9 mouse cellular contexts compared by ENCODE assay signal in the genomic region with DNA sequence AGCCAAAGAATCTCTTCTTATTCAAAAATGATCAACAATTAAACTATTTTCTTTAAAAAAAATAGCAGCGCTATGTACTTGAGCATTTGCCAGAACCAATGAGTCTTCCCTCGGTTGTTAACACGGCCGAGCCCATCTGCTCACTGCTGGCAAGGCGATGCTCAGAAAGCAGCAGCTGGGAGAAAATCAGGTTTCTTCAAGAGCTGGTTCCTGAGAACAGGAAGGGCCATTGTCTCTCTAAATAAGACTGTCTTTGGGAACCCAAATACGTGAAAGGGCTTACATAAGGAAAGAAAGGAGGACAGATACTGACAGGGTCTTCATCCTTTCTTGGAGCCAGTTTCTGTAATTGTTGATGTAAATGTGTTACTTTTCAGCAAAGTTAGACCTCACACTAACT.
DNase-seq lines count a peak whose midpoint lies in the region; ATAC-seq and TF ChIP-seq lines count a peak whose summit lies in the region.
"Had no signal": no experiment of that assay in that cellular context is flagged by ENCODE, and none has a peak within 500 bp of the region (broad histone marks: within the 10 kb centered on the region; RNA-seq: fewer than 3 reads in every experiment).

No protein-coding gene starts in this region.

- 0 out of 2 replicates have a peak overlapping the region, but pooled peaks have one; percentile 2 for H3K9ac ChIP-seq in hindbrain, embryonic 13.5 days
- H3K9ac ChIP-seq in midbrain, embryonic 16.5 days (ENCODE audit: low read depth, low read length) = no peak overlapping the region
- H3K9ac ChIP-seq: liver, embryonic 14.5 days had no signal

- H3K27me3 ChIP-seq in hindbrain, embryonic 13.5 days = no peaks in the 10 kb centered on the region
- no peaks in the 10 kb centered on the region for H3K27me3 ChIP-seq in midbrain, embryonic 16.5 days (ENCODE audit: control insufficient read depth, insufficient read depth, low read depth, low read length)

- H3K27ac ChIP-seq in hindbrain, embryonic 13.5 days = peak overlapping the region; percentile 76
- peak overlapping the region; percentile 43 for H3K27ac ChIP-seq in midbrain, embryonic 16.5 days (ENCODE audit: low read length)
- H3K27ac ChIP-seq: liver, embryonic 14.5 days had no signal

- no peak for TF ChIP-seq POLR2A in brain, embryonic 14.5 days (IDR thresholded peaks at IDR 0.05; ENCODE audit: borderline replicate concordance, extremely low read depth, insufficient read depth, insufficient read length, poor library complexity, severe bottlenecking)

- peaks cover 46% of the 10 kb centered on the region for H3K4me1 ChIP-seq in hindbrain, embryonic 13.5 days (replicated peaks)
- peaks cover 27% of the 10 kb centered on the region for H3K4me1 ChIP-seq in midbrain, embryonic 16.5 days (ENCODE audit: control insufficient read depth, insufficient read depth, low read length)

- whole genome bisulfite sequencing in hindbrain, embryonic 13.5 days = 8% methylated on average over 6 of the region's 6 CpGs
- 10% methylated on average over 6 of the region's 6 CpGs for WGBS in midbrain, embryonic 16.5 days

- DNase-seq in gastrocnemius, adult 18-20 months (ENCODE audit: low spot score) = peak; percentile 8
- no peak for DNase-seq in gastrocnemius, postnatal 10 days
- peak; percentile 91 for DNase-seq in brain, embryonic 14.5 days (ENCODE audit: low read depth)
- DNase-seq in thymus, postnatal 4 days = no peak
- DNase-seq in adrenal gland, adult (ENCODE audit: inconsistent age in 2 of 2, low spot score in 1 of 2) = no peak

- H3K4me3 ChIP-seq in hindbrain, embryonic 13.5 days = 0 out of 2 replicates have a peak overlapping the region, but pooled peaks have one; percentile 0
- no peak overlapping the region for H3K4me3 ChIP-seq in midbrain, embryonic 16.5 days (ENCODE audit: low read depth, low read length)

- ATAC-seq in hindbrain, embryonic 13.5 days (ENCODE audit: low FRiP score) = peak; percentile 46; the same call in 1 of the 2 replicates
- ATAC-seq in midbrain, embryonic 16.5 days = no peak
- no peak for ATAC-seq in megakaryocyte, adult 5-6 weeks (ENCODE audit: poor library complexity, severe bottlenecking)

- no peaks in the 10 kb centered on the region for H3K9me3 ChIP-seq in hindbrain, embryonic 13.5 days
- no peaks in the 10 kb centered on the region for H3K9me3 ChIP-seq in midbrain, embryonic 16.5 days (replicated peaks; ENCODE audit: control insufficient read depth, low read length, poor library complexity, severe bottlenecking)

- TF ChIP-seq CTCF in brain, embryonic 14.5 days (IDR thresholded peaks at IDR 0.05; ENCODE audit: borderline replicate concordance, extremely low read depth, insufficient read depth, insufficient read length) = no peak

- H3K4me2 ChIP-seq in hindbrain, embryonic 13.5 days = peak overlapping the region; percentile 38
- H3K4me2 ChIP-seq in midbrain, embryonic 16.5 days (ENCODE audit: low read length) = peak overlapping the region; percentile 2; the same call in 1 of the 2 replicates

- no peaks in the 10 kb centered on the region for H3K36me3 ChIP-seq in hindbrain, embryonic 13.5 days
- H3K36me3 ChIP-seq in midbrain, embryonic 16.5 days (ENCODE audit: control insufficient read depth, insufficient read depth, low read length) = no peaks in the 10 kb centered on the region

Comparison
In these comparisons a context has a peak if more than half of its experiments do, and no peak if none do; other contexts are left out.
1. DNase-seq: peak in gastrocnemius, adult 18-20 months (single experiment) and brain, embryonic 14.5 days (single experiment); none in gastrocnemius, postnatal 10 days (single experiment), thymus, postnatal 4 days (single experiment) and adrenal gland, adult (0 of 2).